Mouse (Mus musculus) cerebellum, adult 2 months (tissue): ENCODE results near the gene Litaf. TPM values are rescaled to one million over a fixed set of nuclear protein-coding genes. Genes with fewer than 3 reads are reported as not detected.

ENCODE experiments used
- DNase-seq, 2 experiments: peaks; one replicate each; pipeline ENCODE4 v3.0.0; 2021
- H3K27ac ChIP-seq: fragments of 200-500 bp; 2 replicates; pipeline ENCODE4 v1.5.1; 2012; ENCODE audit warnings: low read length, control low read depth, inconsistent platforms; ENCODE audit not compliant: insufficient read depth
- H3K27me3 ChIP-seq: fragments of 200-500 bp; 2 replicates; pipeline ENCODE4 v1.6.1; 2012; ENCODE audit warnings: inconsistent platforms, mild to moderate bottlenecking, low read length, moderate library complexity; ENCODE audit not compliant: control insufficient read depth, insufficient read depth
- H3K4me1 ChIP-seq: fragments of 200-500 bp; 2 replicates; pipeline ENCODE4 v1.6.1; 2011; ENCODE audit warnings: low read length; ENCODE audit not compliant: control insufficient read depth, insufficient read depth
- H3K4me3 ChIP-seq: fragments of 200-500 bp; replicated peaks from 2 replicates; pipeline ENCODE3; 2011; ENCODE audit warnings: mild to moderate bottlenecking, low read depth, low read length, control low read depth; ENCODE audit not compliant: insufficient read depth
- CTCF ChIP-seq: fragments of 200-500 bp; IDR thresholded peaks from 2 replicates; pipeline ENCODE4 v1.5.1; 2011; ENCODE audit warnings: low read depth, mild to moderate bottlenecking, control low read depth, low read length, moderate library complexity, borderline replicate concordance; ENCODE audit not compliant: insufficient read depth
- POLR2A ChIP-seq: fragments of 200-500 bp; IDR thresholded peaks from 2 replicates; pipeline ENCODE4 v1.6.1; 2011; ENCODE audit warnings: low read length, control low read depth, borderline replicate concordance; ENCODE audit not compliant: insufficient read depth
- WGBS: fragments of 180-500 bp; shearing (Covaris S2); methylation state at CpG from one replicate; pipeline ENCODE4 v1.1.7; 2018; 5-methylcytosine and 5-hydroxymethylcytosine counted together
- polyA plus RNA-seq: library from polyadenylated mRNA; depleted of rRNA; stranded (reverse); fragments of >200 nt; gene quantifications from 2 replicates; pipeline ENCODE4 v1.2.3, GENCODE M21; 2012; rRNA removed

Gene Litaf
- 60.7 and 82.3 TPM in 2 replicates for polyA plus RNA-seq

- DNase-seq, result peak; percentile 98
- peak within 1 kb of the TSS; percentile 75 for H3K4me3 ChIP-seq
- WGBS, result under 1% methylated on average over 78 of the region's 78 CpGs
- H3K27ac ChIP-seq, result peak within 1 kb of the TSS; percentile 84
- TF ChIP-seq CTCF (no peak), POLR2A (peak; percentile 91)
- H3K27me3 ChIP-seq, result no peaks in the 10 kb centered on the region
- H3K4me1 ChIP-seq, result peaks cover 27% of the 10 kb centered on the region
Measured at GRCm38 (mm10) chr16:11066029-11066832, at the start of gene Litaf. Gene Litaf (minus strand): TSS chr16:11066157.

GRCm38 (mm10) chr16:11109198-11109740 is 43.3 kb upstream of the Litaf start:
- TF ChIP-seq POLR2A (no peak), CTCF (peak; percentile 41; the same call in 1 of the 2 replicates)
- no peak overlapping the region for H3K27ac ChIP-seq
- peaks cover 3% of the 10 kb centered on the region; the same call in 1 of the 2 replicates for H3K4me1 ChIP-seq
- H3K27me3 ChIP-seq, result no peaks in the 10 kb centered on the region
- 57% methylated on average over 4 of the region's 4 CpGs for WGBS
- H3K4me3 ChIP-seq, result no peak overlapping the region
- DNase-seq, result peak in 1 of 2 experiments; percentile 26

- 8% methylated on average over 1 of the region's 1 CpGs for WGBS
- Histone ChIP-seq H3K4me1 (peaks cover 3% of the 10 kb centered on the region; the same call in 1 of the 2 replicates), H3K4me3 (no peak overlapping the region), H3K27me3 (no peaks in the 10 kb centered on the region), H3K27ac (no peak overlapping the region)
- no peak for DNase-seq
- no peak for TF ChIP-seq CTCF
Measured at GRCm38 (mm10) chr16:11104905-11105304, 38.9 kb upstream of the Litaf start.

GRCm38 (mm10) chr16:11097301-11097700 is 31.3 kb upstream of the Litaf start:
- Histone ChIP-seq H3K27ac (no peak overlapping the region), H3K27me3 (no peaks in the 10 kb centered on the region), H3K4me1 (peaks cover 7% of the 10 kb centered on the region), H3K4me3 (no peak overlapping the region)
- TF ChIP-seq CTCF (no peak), POLR2A (no peak)
- DNase-seq, result no peak
- WGBS, result 85% methylated on average over 3 of the region's 3 CpGs

- no peak for DNase-seq
- no peak overlapping the region for H3K27ac ChIP-seq
- H3K4me3 ChIP-seq, result no peak overlapping the region
- 91% methylated on average over 13 of the region's 13 CpGs for WGBS
- peaks cover 9% of the 10 kb centered on the region for H3K4me1 ChIP-seq
- TF ChIP-seq CTCF, result no peak
- TF ChIP-seq POLR2A, result no peak
- no peaks in the 10 kb centered on the region for H3K27me3 ChIP-seq
Measured at GRCm38 (mm10) chr16:11093717-11094386, 27.9 kb upstream of the Litaf start.

GRCm38 (mm10) chr16:11092523-11092922 is 26.6 kb upstream of the Litaf start:
- Histone ChIP-seq H3K4me1 (peaks cover 9% of the 10 kb centered on the region), H3K27ac (no peak overlapping the region), H3K4me3 (no peak overlapping the region), H3K27me3 (no peaks in the 10 kb centered on the region)
- 74% methylated on average over 3 of the region's 3 CpGs for WGBS
- no peak for TF ChIP-seq CTCF
- no peak for TF ChIP-seq POLR2A
- no peak for DNase-seq

GRCm38 (mm10) chr16:11092061-11092460 is 26.1 kb upstream of the Litaf start:
- no peak for TF ChIP-seq CTCF
- no peak for TF ChIP-seq POLR2A
- no peak overlapping the region for H3K27ac ChIP-seq
- peaks cover 12% of the 10 kb centered on the region for H3K4me1 ChIP-seq
- no peak for DNase-seq
- no peak overlapping the region for H3K4me3 ChIP-seq
- 36% methylated on average over 4 of the region's 4 CpGs for WGBS
- no peaks in the 10 kb centered on the region for H3K27me3 ChIP-seq
